Mouse (Mus musculus) cerebellum, adult 8-10 months (tissue): ENCODE results near the gene Fam193b.

ENCODE experiments used
- DNase-seq: peaks from one replicate; pipeline ENCODE4 v3.0.0; 2022

Gene Fam193b

DNA sequence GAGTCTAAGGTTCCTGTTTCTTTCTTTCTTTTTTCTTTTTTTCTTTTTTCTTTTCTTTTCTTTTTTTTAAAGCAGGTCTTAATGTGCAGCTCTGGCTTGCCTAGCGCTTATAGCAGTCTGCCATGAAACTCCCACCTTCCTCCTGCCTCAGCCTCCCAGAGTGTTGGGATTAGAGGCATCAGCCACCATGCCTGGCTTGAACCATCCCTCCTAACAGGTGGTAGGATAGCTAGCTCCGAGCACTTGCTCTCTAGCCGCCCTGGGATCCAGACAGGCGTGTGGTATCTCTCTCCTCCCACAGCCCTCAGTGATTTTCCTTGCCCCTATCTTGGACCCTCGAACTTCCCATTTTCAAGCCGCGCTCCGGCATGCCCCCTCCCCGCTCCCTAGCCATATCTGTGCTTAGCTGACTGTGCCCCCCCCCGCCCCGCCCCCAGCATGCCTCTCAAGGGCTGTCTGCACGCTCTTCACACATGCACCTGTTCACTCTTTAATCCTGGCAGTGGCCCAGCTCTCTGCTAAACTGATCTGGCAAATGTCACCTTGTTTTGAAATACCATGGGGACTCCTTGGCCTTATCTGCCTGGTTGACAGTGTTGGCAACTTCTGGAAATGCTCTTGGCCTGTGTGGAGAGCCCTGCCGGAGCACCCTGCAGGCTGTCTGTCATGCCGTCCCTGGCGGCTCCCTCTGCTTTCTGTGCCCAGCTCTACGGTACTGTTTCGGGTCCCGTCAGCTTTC, 75.9 kb downstream of the Fam193b start:
- DNase-seq, result peak; percentile 72

DNA sequence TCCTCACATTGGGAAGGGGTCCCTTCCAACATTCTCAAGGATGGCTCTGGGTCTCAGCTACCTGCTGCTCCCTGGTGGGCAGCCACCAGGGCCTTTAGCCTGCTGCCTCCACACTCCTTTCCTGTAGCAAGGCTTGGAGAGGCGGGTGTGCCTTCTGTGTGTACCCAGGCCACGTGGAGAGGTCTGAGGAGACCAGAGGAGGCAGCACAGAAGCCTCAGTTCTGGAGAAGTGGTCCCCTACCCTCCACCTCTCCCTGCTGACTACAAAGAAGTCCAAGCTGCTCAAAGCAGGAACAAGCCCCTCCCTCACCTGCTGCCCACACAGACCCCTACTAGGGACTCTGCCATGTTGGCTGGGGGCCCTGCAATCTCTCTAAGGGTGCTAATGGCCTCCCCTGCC, 76.7 kb downstream of the Fam193b start:
- DNase-seq, result no peak
